Mouse (Mus musculus) lung, adult 2 months (tissue): ENCODE results near the gene Smurf2.

ENCODE experiments used
- CTCF ChIP-seq: fragments of 200-500 bp; IDR thresholded peaks from 2 replicates; pipeline ENCODE4 v1.5.1; 2011; ENCODE audit warnings: mild to moderate bottlenecking, low read length, control low read depth; ENCODE audit not compliant: insufficient read depth
- POLR2A ChIP-seq: fragments of 200-500 bp; IDR thresholded peaks from 2 replicates; pipeline ENCODE4 v1.6.1; 2011; ENCODE audit warnings: low read depth, mild to moderate bottlenecking, control low read depth, low read length, borderline replicate concordance; ENCODE audit errors: extremely low read depth

- no peak for TF ChIP-seq CTCF
- TF ChIP-seq POLR2A = no peak
Observed at GRCm38 (mm10) chr11:106822491-106822890, 98.0 kb downstream of the Smurf2 start.
